Mouse (Mus musculus) forebrain, embryonic 13.5 days (tissue): ENCODE measurements around the gene Reep3. TPM values are rescaled to one million over a fixed set of nuclear protein-coding genes. Genes with fewer than 3 reads are reported as not detected.
"Not testable (repeated sequence)": the region's sequence is repeated elsewhere in the genome, so short reads cannot be mapped to it uniquely, and the experiment has no call there.

Experiments used
- ATAC-seq: fragments of 200-750 bp; cut with Nextera tagmentation; 2 replicates; pipeline ENCODE4 v1.8.0; 2017
- H3K27ac ChIP-seq: fragments of 300-500 bp; sonication (generic); 2 replicates; pipeline ENCODE4 v1.5.1; 2015; ENCODE audit warnings: inconsistent platforms, mild to moderate bottlenecking, moderate library complexity
- H3K27me3 ChIP-seq: fragments of 300-500 bp; sonication (generic); 2 replicates; pipeline ENCODE4 v1.6.1; 2015; ENCODE audit warnings: mild to moderate bottlenecking, inconsistent platforms
- H3K36me3 ChIP-seq: fragments of 300-500 bp; sonication (generic); 2 replicates; pipeline ENCODE4 v1.6.1; 2015; ENCODE audit warnings: mild to moderate bottlenecking, inconsistent platforms; ENCODE audit not compliant: poor library complexity, severe bottlenecking
- H3K4me1 ChIP-seq: fragments of 300-500 bp; sonication (generic); 2 replicates; pipeline ENCODE4 v1.6.1; 2015; ENCODE audit warnings: inconsistent platforms
- H3K4me2 ChIP-seq: fragments of 300-500 bp; sonication (generic); 2 replicates; pipeline ENCODE4 v1.6.1; 2015; ENCODE audit warnings: inconsistent platforms, mild to moderate bottlenecking, moderate library complexity
- H3K4me3 ChIP-seq: fragments of 300-500 bp; sonication (generic); 2 replicates; pipeline ENCODE4 v1.5.1; 2015; ENCODE audit warnings: mild to moderate bottlenecking, inconsistent platforms
- H3K9ac ChIP-seq: fragments of 300-500 bp; sonication (generic); 2 replicates; pipeline ENCODE4 v1.6.1; 2015; ENCODE audit warnings: mild to moderate bottlenecking, inconsistent platforms
- H3K9me3 ChIP-seq: fragments of 300-500 bp; sonication (generic); replicated peaks from 2 replicates; pipeline ENCODE4 v1.6.1; 2016; ENCODE audit warnings: inconsistent platforms
- WGBS: fragments of 180-500 bp; shearing (Covaris S2); methylation state at CpG from one replicate; pipeline ENCODE4 v1.1.7; 2015; 5-methylcytosine and 5-hydroxymethylcytosine counted together
- polyA plus RNA-seq: library from polyadenylated mRNA; unstranded; fragments of >200 nt; fragmentation: Nextera tagmentation; extraction: Ambion mirVana; gene quantifications from 2 replicates; pipeline ENCODE4 v1.2.1, GENCODE M21; 2015

Gene Reep3
- polyA plus RNA-seq, 1 experiment from 2014 or later = 42.2 TPM

GRCm38 (mm10) chr10:67123756-67124155, 27.0 kb upstream of the Reep3 start:
- no peak for ATAC-seq
- no peak overlapping the region for H3K27ac ChIP-seq
- H3K4me1 ChIP-seq = peaks cover 39% of the 10 kb centered on the region
- no peak overlapping the region for H3K4me3 ChIP-seq
- no peaks in the 10 kb centered on the region for H3K36me3 ChIP-seq
- no peaks in the 10 kb centered on the region for H3K27me3 ChIP-seq
- 54% methylated on average over 2 of the region's 2 CpGs for whole genome bisulfite sequencing
- H3K9ac ChIP-seq = no peak overlapping the region
- no peak overlapping the region for H3K4me2 ChIP-seq
- no peaks in the 10 kb centered on the region for H3K9me3 ChIP-seq

GRCm38 (mm10) chr10:67120640-67121039, 23.9 kb upstream of the Reep3 start:
- Histone ChIP-seq H3K9ac (no peak overlapping the region), H3K36me3 (no peaks in the 10 kb centered on the region), H3K27me3 (no peaks in the 10 kb centered on the region), H3K27ac (no peak overlapping the region), H3K4me3 (no peak overlapping the region), H3K4me2 (no peak overlapping the region), H3K9me3 (no peaks in the 10 kb centered on the region), H3K4me1 (peaks cover 36% of the 10 kb centered on the region)
- 39% methylated on average over 2 of the region's 2 CpGs for WGBS
- no peak for ATAC-seq

GRCm38 (mm10) chr10:67120180-67120579, 23.4 kb upstream of the Reep3 start:
- ATAC-seq = no peak

GRCm38 (mm10) chr10:67119291-67119690, 22.5 kb upstream of the Reep3 start:
- ATAC-seq = no peak
- H3K4me1 ChIP-seq = peaks cover 44% of the 10 kb centered on the region
- WGBS = 78% methylated on average over 7 of the region's 7 CpGs

More at GRCm38 (mm10) chr10:67120180-67120579, 23.4 kb upstream of the Reep3 start:
- H3K9ac ChIP-seq = no peak overlapping the region
- no peak overlapping the region for H3K27ac ChIP-seq
- whole genome bisulfite sequencing = 61% methylated on average over 4 of the region's 4 CpGs
- peaks cover 36% of the 10 kb centered on the region for H3K4me1 ChIP-seq
- no peak overlapping the region for H3K4me2 ChIP-seq
- no peaks in the 10 kb centered on the region for H3K36me3 ChIP-seq
- H3K27me3 ChIP-seq = no peaks in the 10 kb centered on the region
- no peak overlapping the region for H3K4me3 ChIP-seq
- no peaks in the 10 kb centered on the region for H3K9me3 ChIP-seq

GRCm38 (mm10) chr10:67116251-67116650, 19.5 kb upstream of the Reep3 start:
- H3K4me2 ChIP-seq = no peak overlapping the region
- H3K9ac ChIP-seq = no peak overlapping the region
- H3K4me3 ChIP-seq = no peak overlapping the region
- no peaks in the 10 kb centered on the region for H3K9me3 ChIP-seq
- no peaks in the 10 kb centered on the region for H3K27me3 ChIP-seq
- peak; percentile 13; the same call in 1 of the 2 replicates for ATAC-seq
- H3K27ac ChIP-seq = 0 out of 2 replicates have a peak overlapping the region, but pooled peaks have one; percentile 48
- peaks cover 38% of the 10 kb centered on the region for H3K4me1 ChIP-seq
- 62% methylated on average over 8 of the region's 8 CpGs for WGBS
- H3K36me3 ChIP-seq = no peaks in the 10 kb centered on the region

More at GRCm38 (mm10) chr10:67119291-67119690, 22.5 kb upstream of the Reep3 start:
- Histone ChIP-seq H3K36me3 (no peaks in the 10 kb centered on the region), H3K27ac (no peak overlapping the region), H3K4me2 (no peak overlapping the region), H3K9me3 (no peaks in the 10 kb centered on the region), H3K27me3 (no peaks in the 10 kb centered on the region), H3K9ac (no peak overlapping the region), H3K4me3 (no peak overlapping the region)

- Histone ChIP-seq H3K4me1 (peaks cover 40% of the 10 kb centered on the region), H3K9me3 (no peaks in the 10 kb centered on the region), H3K4me2 (no peak overlapping the region), H3K9ac (no peak overlapping the region), H3K27ac (peak overlapping the region; percentile 48), H3K36me3 (no peaks in the 10 kb centered on the region), H3K4me3 (no peak overlapping the region), H3K27me3 (no peaks in the 10 kb centered on the region)
- WGBS = 19% methylated on average over 5 of the region's 5 CpGs
- ATAC-seq = peak; percentile 60
Measured at GRCm38 (mm10) chr10:67115666-67116091, 18.9 kb upstream of the Reep3 start.

GRCm38 (mm10) chr10:67115115-67115514, 18.4 kb upstream of the Reep3 start:
- Histone ChIP-seq H3K4me3 (no peak overlapping the region), H3K27ac (peak overlapping the region; percentile 48), H3K4me1 (peaks cover 39% of the 10 kb centered on the region), H3K4me2 (no peak overlapping the region), H3K9me3 (no peaks in the 10 kb centered on the region), H3K9ac (no peak overlapping the region), H3K27me3 (no peaks in the 10 kb centered on the region), H3K36me3 (no peaks in the 10 kb centered on the region)
- no peak for ATAC-seq
- 24% methylated on average over 6 of the region's 6 CpGs for WGBS

GRCm38 (mm10) chr10:67113833-67114232, 17.1 kb upstream of the Reep3 start:
- no peak for ATAC-seq
- no peaks in the 10 kb centered on the region for H3K36me3 ChIP-seq
- H3K9me3 ChIP-seq = no peaks in the 10 kb centered on the region
- no peaks in the 10 kb centered on the region for H3K27me3 ChIP-seq
- H3K4me2 ChIP-seq = no peak overlapping the region
- H3K9ac ChIP-seq = no peak overlapping the region
- WGBS = 94% methylated on average over 11 of the region's 11 CpGs
- no peak overlapping the region for H3K4me3 ChIP-seq
- H3K27ac ChIP-seq = no peak overlapping the region
- peaks cover 38% of the 10 kb centered on the region for H3K4me1 ChIP-seq

GRCm38 (mm10) chr10:67112967-67113366, 16.2 kb upstream of the Reep3 start:
- H3K36me3 ChIP-seq, ATAC-seq, H3K9me3 ChIP-seq, H3K4me3 ChIP-seq, H3K27me3 ChIP-seq, H3K9ac ChIP-seq, H3K4me2 ChIP-seq, H3K27ac ChIP-seq: not testable (repeated sequence)
- 95% methylated on average over 5 of the region's 5 CpGs for WGBS
- peaks cover 44% of the 10 kb centered on the region for H3K4me1 ChIP-seq

- H3K9ac ChIP-seq = no peak overlapping the region
Measured at GRCm38 (mm10) chr10:67111799-67112177, 15.0 kb upstream of the Reep3 start.

GRCm38 (mm10) chr10:67111044-67111798, 14.5 kb upstream of the Reep3 start:
- peaks cover 55% of the 10 kb centered on the region for H3K4me1 ChIP-seq
- H3K4me2 ChIP-seq = no peak overlapping the region
- no peak overlapping the region for H3K9ac ChIP-seq
- 84% methylated on average over 14 of the region's 14 CpGs for WGBS
- H3K4me3 ChIP-seq = no peak overlapping the region
- peaks cover 4% of the 10 kb centered on the region; the same call in 1 of the 2 replicates for H3K36me3 ChIP-seq
- no peak for ATAC-seq
- H3K9me3 ChIP-seq = no peaks in the 10 kb centered on the region
- H3K27ac ChIP-seq = no peak overlapping the region
- no peaks in the 10 kb centered on the region for H3K27me3 ChIP-seq

More at GRCm38 (mm10) chr10:67111799-67112177, 15.0 kb upstream of the Reep3 start:
- peaks cover 4% of the 10 kb centered on the region; the same call in 1 of the 2 replicates for H3K36me3 ChIP-seq
- WGBS = 85% methylated on average over 5 of the region's 5 CpGs
- no peak overlapping the region for H3K4me2 ChIP-seq
- ATAC-seq = no peak
- no peaks in the 10 kb centered on the region for H3K27me3 ChIP-seq
- H3K4me3 ChIP-seq = no peak overlapping the region
- no peaks in the 10 kb centered on the region for H3K9me3 ChIP-seq
- peaks cover 55% of the 10 kb centered on the region for H3K4me1 ChIP-seq
- no peak overlapping the region for H3K27ac ChIP-seq

- ATAC-seq = no peak
- Histone ChIP-seq H3K4me2 (no peak overlapping the region), H3K9ac (no peak overlapping the region), H3K36me3 (peaks cover 4% of the 10 kb centered on the region; the same call in 1 of the 2 replicates), H3K9me3 (no peaks in the 10 kb centered on the region), H3K27ac (no peak overlapping the region), H3K4me1 (peaks cover 55% of the 10 kb centered on the region), H3K4me3 (no peak overlapping the region), H3K27me3 (no peaks in the 10 kb centered on the region)
- 92% methylated on average over 5 of the region's 5 CpGs for WGBS
Measured at GRCm38 (mm10) chr10:67109635-67110034, 12.9 kb upstream of the Reep3 start.
